Mouse (Mus musculus): ENCODE measurements around the gene Vmn2r101. TPM values are rescaled to one million over a fixed set of nuclear protein-coding genes. Genes with fewer than 3 reads are reported as not detected.

Gene Vmn2r101
- polyA plus RNA-seq (2015; fragmentation: Nextera tagmentation; extraction: Ambion mirVana), result not detected in 2 replicates

GRCm38 (mm10) chr17:19576927-19577326 lies at the start of gene Vmn2r101:
Gene Vmn2r101 (plus strand): TSS chr17:19577227.
- Histone ChIP-seq H3K4me3 (no peak within 1 kb of the TSS), H3K4me2 (no peak within 1 kb of the TSS), H3K4me1 (no peaks in the 10 kb centered on the region), H3K36me3 (ENCODE audit: poor library complexity, severe bottlenecking) (no peaks in the 10 kb centered on the region), H3K9me3 (replicated peaks) (no peaks in the 10 kb centered on the region), H3K27ac (no peak within 1 kb of the TSS), H3K9ac (no peak within 1 kb of the TSS), H3K27me3 (no peaks in the 10 kb centered on the region)
- ATAC-seq, result no peak

DNA sequence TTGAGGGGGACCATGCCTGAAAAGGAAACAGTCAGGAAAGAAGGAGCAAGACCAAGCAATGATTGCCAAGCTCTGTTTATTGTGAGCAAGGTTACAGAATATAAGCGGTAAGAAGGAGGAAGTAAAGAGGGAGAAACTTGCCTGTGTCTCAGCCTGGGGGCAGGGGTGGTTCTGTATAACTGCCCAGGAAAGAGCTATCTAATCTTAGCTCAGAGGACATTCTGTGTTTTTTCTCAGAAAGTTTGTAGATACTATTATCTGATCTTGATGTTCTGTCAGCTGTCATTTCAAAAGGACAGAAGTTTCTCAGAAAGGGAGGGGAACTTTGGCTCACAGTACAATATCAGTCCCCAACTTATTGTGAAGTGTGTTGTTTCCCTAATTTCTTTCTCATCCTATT lies 52.3 kb downstream of the Vmn2r101 start:
- Histone ChIP-seq H3K4me1 (no peaks in the 10 kb centered on the region), H3K4me3 (no peak overlapping the region), H3K9ac (no peak overlapping the region), H3K9me3 (replicated peaks) (peaks cover 43% of the 10 kb centered on the region), H3K4me2 (no peak overlapping the region), H3K27me3 (no peaks in the 10 kb centered on the region), H3K36me3 (ENCODE audit: poor library complexity, severe bottlenecking) (no peaks in the 10 kb centered on the region), H3K27ac (no peak overlapping the region)
- WGBS, result 100% methylated on average over 1 of the region's 1 CpGs
- no peak for ATAC-seq

GRCm38 (mm10) chr17:19658447-19658846 lies 81.4 kb downstream of the Vmn2r101 start:
- no peaks in the 10 kb centered on the region for H3K36me3 ChIP-seq (ENCODE audit: poor library complexity, severe bottlenecking)
- WGBS, result 52% methylated on average over 3 of the region's 3 CpGs
- ATAC-seq, result no peak
- no peak overlapping the region for H3K4me3 ChIP-seq
- H3K9me3 ChIP-seq (replicated peaks), result peaks cover 4% of the 10 kb centered on the region; the same call in 1 of the 2 replicates
- H3K27ac ChIP-seq, result no peak overlapping the region
- no peak overlapping the region for H3K9ac ChIP-seq
- H3K4me1 ChIP-seq, result no peaks in the 10 kb centered on the region
- H3K27me3 ChIP-seq, result no peaks in the 10 kb centered on the region
- no peak overlapping the region for H3K4me2 ChIP-seq

DNA sequence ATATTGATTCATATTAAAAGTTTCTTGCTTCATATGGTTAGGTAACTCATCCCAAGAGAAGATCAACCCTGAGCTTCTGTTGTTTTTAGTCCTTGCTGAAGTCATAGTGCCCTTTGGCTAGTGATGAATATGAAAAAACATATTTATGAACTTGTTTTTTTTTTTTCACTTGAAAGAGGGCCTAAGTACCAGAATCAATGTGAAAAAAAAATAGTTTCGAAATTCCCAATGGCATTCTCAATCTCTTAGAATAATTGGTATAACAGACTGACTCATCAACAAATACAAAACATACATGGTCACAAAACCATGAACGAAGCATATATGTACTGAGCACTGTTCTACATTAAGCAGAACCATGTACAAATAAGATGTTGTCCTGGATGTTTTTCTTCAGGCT lies 83.0 kb downstream of the Vmn2r101 start, which contains the start of gene Vmn2r102:
Vmn2r102 (plus strand) TSS at position 301 of the 400 bp plus-strand sequence.
- Histone ChIP-seq H3K4me1 (no peaks in the 10 kb centered on the region), H3K36me3 (ENCODE audit: poor library complexity, severe bottlenecking) (no peaks in the 10 kb centered on the region), H3K4me2 (no peak within 1 kb of the TSS), H3K9me3 (replicated peaks) (peaks cover 4% of the 10 kb centered on the region; the same call in 1 of the 2 replicates), H3K27ac (no peak within 1 kb of the TSS), H3K27me3 (no peaks in the 10 kb centered on the region), H3K9ac (no peak within 1 kb of the TSS), H3K4me3 (no peak within 1 kb of the TSS)
- no peak for ATAC-seq
- WGBS, result 65% methylated on average over 2 of the region's 2 CpGs

Other genes with a start within 250 kb of the Vmn2r101 start
- not detected in 2 replicates for gene Vmn2r99, start 215.3 kb upstream of the Vmn2r101 start, polyA plus RNA-seq (2015; fragmentation: Nextera tagmentation; extraction: Ambion mirVana)
- gene Vmn2r100, start 72.5 kb upstream of the Vmn2r101 start, polyA plus RNA-seq (2015; fragmentation: Nextera tagmentation; extraction: Ambion mirVana), result not detected in 2 replicates
- not detected in 2 replicates for gene Vmn2r102, start 83.1 kb downstream of the Vmn2r101 start, polyA plus RNA-seq (2015; fragmentation: Nextera tagmentation; extraction: Ambion mirVana)
- not detected in 2 replicates for gene Vmn2r103, start 196.1 kb downstream of the Vmn2r101 start, polyA plus RNA-seq (2015; fragmentation: Nextera tagmentation; extraction: Ambion mirVana)

Data from forebrain, embryonic 13.5 days (tissue).